Mouse (Mus musculus) spleen, adult 2 months (tissue): ENCODE results near the gene Rora. TPM values are rescaled to one million over a fixed set of nuclear protein-coding genes. Genes with fewer than 3 reads are reported as not detected.

Experiments
- DNase-seq, 2 experiments: peaks; one replicate each; pipeline versions ENCODE4 v3.0.0 to v3.0.0-alpha.2; 2012 to 2021; ENCODE audit warnings: low spot score in 2 of 2, low read depth in 1 of 2
- H3K27ac ChIP-seq: fragments of 200-500 bp; 2 replicates; pipeline ENCODE4 v1.5.1; 2012; ENCODE audit warnings: low read length, inconsistent platforms; ENCODE audit not compliant: insufficient read depth
- H3K27me3 ChIP-seq: fragments of 200-500 bp; 2 replicates; pipeline ENCODE4 v1.6.1; 2012; ENCODE audit warnings: mild to moderate bottlenecking, moderate library complexity, low read length, inconsistent platforms; ENCODE audit not compliant: control insufficient read depth, insufficient read depth
- H3K36me3 ChIP-seq: fragments of 200-500 bp; 2 replicates; pipeline ENCODE4 v1.6.1; 2012; ENCODE audit warnings: mild to moderate bottlenecking, low read length, inconsistent platforms; ENCODE audit not compliant: control insufficient read depth, insufficient read depth
- H3K4me1 ChIP-seq: fragments of 200-500 bp; 2 replicates; pipeline ENCODE4 v1.6.1; 2011; ENCODE audit warnings: inconsistent platforms; ENCODE audit not compliant: control insufficient read depth, insufficient read depth, insufficient read length
- H3K4me3 ChIP-seq: fragments of 200-500 bp; 2 replicates; pipeline ENCODE4 v1.5.1; 2011; ENCODE audit warnings: mild to moderate bottlenecking, inconsistent platforms; ENCODE audit not compliant: insufficient read depth, insufficient read length; ENCODE audit errors: extremely low read depth
- CTCF ChIP-seq: fragments of 200-500 bp; IDR thresholded peaks from 2 replicates; pipeline ENCODE4 v1.5.1; 2011; ENCODE audit warnings: mild to moderate bottlenecking, inconsistent platforms; ENCODE audit not compliant: insufficient read depth, insufficient read length, insufficient replicate concordance; ENCODE audit errors: extremely low read depth
- POLR2A ChIP-seq: fragments of 200-500 bp; IDR thresholded peaks from 2 replicates; pipeline ENCODE4 v1.6.1; 2011; ENCODE audit warnings: low read depth, low read length, inconsistent platforms
- WGBS: fragments of 180-500 bp; shearing (Covaris S2); methylation state at CpG from one replicate; pipeline ENCODE4 v1.1.7; 2018; 5-methylcytosine and 5-hydroxymethylcytosine counted together
- polyA plus RNA-seq: library from polyadenylated mRNA; depleted of rRNA; stranded (reverse); fragments of >200 nt; gene quantifications from 2 replicates; pipeline ENCODE4 v1.2.3, GENCODE M21; 2012

Rora gene
- polyA plus RNA-seq, 1 experiment, result 1.7 TPM

DNA sequence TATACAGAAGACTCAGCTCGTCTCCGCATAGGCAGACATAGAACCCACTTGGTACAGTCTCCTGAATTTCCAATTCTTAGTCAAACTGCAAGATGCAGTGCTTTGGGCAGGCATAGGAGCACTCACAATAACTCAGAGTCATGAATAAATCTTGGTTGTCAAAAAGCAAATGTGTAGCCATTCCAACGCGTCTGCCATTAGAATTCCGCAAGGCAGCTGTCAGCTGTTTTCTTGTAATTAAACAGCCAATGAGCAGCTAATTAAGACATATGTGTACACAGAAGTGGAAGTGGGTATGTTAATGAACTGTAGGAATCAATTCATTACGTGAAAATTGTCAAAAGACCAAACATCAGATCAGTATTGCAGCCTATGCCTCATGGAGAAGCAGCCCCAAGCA, 700.6 kb downstream of the Rora start:
- no peak for DNase-seq
- Histone ChIP-seq H3K4me1 (no peaks in the 10 kb centered on the region), H3K4me3 (no peak overlapping the region), H3K27ac (no peak overlapping the region), H3K36me3 (no peaks in the 10 kb centered on the region), H3K27me3 (no peaks in the 10 kb centered on the region)
- TF ChIP-seq CTCF (no peak), POLR2A (no peak)
- WGBS, result 94% methylated on average over 6 of the region's 6 CpGs

DNA sequence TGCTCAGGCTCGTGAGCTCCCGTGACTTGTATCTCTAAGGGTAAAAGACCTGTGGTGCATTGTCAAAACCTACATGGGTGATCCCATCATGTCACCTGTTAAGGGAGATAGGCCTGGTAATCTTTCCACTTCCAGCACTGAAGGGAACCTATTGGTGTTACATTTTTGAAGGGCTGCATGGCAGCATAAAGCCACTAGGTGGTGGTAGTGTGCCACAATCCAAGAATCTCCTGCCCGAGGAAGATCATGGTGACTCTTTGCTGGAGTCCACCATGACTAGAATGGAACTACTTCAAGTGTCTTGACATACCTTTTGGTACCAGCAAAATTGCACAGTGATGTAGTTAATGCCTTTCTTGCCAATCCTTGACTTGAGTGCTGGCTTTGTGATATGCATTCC, 704.2 kb downstream of the Rora start:
- peak; percentile 75; the same call in 1 of the 2 replicates for TF ChIP-seq CTCF
- TF ChIP-seq POLR2A, result no peak
- DNase-seq, result peak in 1 of 2 experiments; percentile 33
- 48% methylated on average over 3 of the region's 3 CpGs for WGBS
- H3K36me3 ChIP-seq, result no peaks in the 10 kb centered on the region
- H3K27ac ChIP-seq, result no peak overlapping the region
- no peaks in the 10 kb centered on the region for H3K4me1 ChIP-seq
- no peak overlapping the region for H3K4me3 ChIP-seq
- H3K27me3 ChIP-seq, result no peaks in the 10 kb centered on the region

DNA sequence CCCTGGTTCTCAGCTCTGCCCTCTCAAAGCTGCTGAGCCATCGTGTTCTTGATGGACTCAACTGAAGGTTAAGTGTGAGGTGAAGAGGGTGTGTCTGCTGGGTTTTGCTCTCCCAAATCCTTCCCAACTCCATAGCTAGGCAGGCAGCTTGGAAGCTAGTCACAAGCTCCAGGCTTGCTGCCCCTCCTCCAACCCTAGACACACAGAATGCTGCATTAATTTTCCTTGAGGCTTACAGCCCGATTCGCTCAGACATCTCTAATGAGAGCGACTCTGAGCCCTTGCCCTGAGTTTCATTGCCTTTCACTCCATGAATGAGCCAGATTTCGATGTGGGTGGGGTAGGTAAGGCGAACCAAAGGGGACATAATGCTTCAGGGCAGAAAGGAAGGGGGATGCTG, 705.2 kb downstream of the Rora start:
- no peak for TF ChIP-seq CTCF
- TF ChIP-seq POLR2A, result no peak
- H3K4me1 ChIP-seq, result no peaks in the 10 kb centered on the region
- 90% methylated on average over 6 of the region's 6 CpGs for WGBS
- H3K4me3 ChIP-seq, result no peak overlapping the region
- DNase-seq, result no peak
- H3K27ac ChIP-seq, result no peak overlapping the region
- no peaks in the 10 kb centered on the region for H3K36me3 ChIP-seq
- no peaks in the 10 kb centered on the region for H3K27me3 ChIP-seq

DNA sequence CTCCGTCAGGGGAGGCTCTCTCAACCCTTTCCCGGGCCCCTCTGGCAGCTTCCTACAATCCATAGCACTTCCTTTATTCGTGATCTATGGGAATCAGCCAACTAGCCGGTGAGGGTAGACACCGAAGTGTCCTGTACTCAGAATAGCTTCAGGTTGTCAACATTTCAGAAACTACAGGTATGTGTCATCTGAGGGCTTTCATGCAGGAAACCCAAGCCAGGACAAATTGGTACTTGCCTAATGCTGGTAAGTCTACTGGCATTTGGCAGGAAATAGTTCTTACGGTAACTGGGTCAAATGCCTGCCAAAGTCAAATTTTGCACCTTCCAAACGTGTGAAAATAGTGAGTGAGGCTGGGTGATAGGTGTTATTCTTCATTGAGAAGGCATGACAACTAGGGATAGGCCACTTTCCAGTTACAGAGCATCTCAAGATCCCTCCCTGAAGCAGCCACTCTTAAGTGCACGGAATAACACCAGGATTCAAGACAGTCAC, 708.4 kb downstream of the Rora start:
- Histone ChIP-seq H3K27ac (no peak overlapping the region), H3K4me3 (no peak overlapping the region), H3K4me1 (no peaks in the 10 kb centered on the region), H3K27me3 (no peaks in the 10 kb centered on the region), H3K36me3 (no peaks in the 10 kb centered on the region)
- no peak for TF ChIP-seq POLR2A
- DNase-seq, result no peak
- WGBS, result 90% methylated on average over 8 of the region's 8 CpGs

DNA sequence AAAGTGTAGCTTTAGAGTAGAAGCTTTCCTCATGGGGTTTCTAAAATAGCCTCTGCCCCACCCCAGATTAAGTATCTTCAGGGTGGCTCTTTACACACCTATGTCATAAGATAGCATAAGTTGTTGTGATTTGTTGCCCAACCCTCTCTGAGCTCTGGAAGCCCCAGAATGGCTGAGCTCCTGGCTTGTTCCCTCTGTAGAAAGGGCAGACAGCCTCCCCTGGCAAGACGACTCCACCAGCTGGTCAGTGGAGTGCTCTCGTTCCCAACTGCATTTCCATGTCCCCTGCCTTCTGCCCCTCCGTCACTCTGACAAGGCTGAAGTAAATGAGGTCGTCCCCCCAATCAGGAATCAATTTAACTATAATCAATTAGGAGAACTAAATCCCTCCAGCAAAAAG, 709.2 kb downstream of the Rora start:
- Histone ChIP-seq H3K4me3 (no peak overlapping the region), H3K4me1 (no peaks in the 10 kb centered on the region), H3K36me3 (no peaks in the 10 kb centered on the region), H3K27me3 (no peaks in the 10 kb centered on the region), H3K27ac (no peak overlapping the region)
- TF ChIP-seq CTCF (no peak), POLR2A (no peak)
- 86% methylated on average over 4 of the region's 4 CpGs for WGBS
- DNase-seq, result no peak

DNA sequence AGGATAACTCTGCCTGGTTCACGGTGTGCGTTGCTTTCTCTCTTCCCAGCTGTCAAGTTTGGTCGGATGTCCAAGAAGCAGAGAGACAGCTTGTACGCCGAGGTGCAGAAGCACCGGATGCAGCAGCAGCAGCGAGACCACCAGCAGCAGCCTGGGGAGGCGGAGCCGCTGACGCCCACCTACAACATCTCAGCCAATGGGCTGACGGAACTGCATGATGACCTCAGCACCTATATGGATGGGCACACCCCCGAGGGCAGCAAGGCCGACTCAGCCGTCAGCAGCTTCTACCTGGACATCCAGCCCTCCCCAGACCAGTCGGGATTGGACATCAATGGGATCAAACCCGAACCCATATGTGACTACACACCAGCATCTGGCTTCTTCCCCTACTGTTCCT, 710.5 kb downstream of the Rora start:
- no peak overlapping the region for H3K27ac ChIP-seq
- H3K4me1 ChIP-seq, result no peaks in the 10 kb centered on the region
- WGBS, result 90% methylated on average over 16 of the region's 16 CpGs
- no peaks in the 10 kb centered on the region for H3K27me3 ChIP-seq
- H3K36me3 ChIP-seq, result no peaks in the 10 kb centered on the region
- H3K4me3 ChIP-seq, result no peak overlapping the region
- no peak for DNase-seq
- no peak for TF ChIP-seq CTCF
- TF ChIP-seq POLR2A, result no peak

DNA sequence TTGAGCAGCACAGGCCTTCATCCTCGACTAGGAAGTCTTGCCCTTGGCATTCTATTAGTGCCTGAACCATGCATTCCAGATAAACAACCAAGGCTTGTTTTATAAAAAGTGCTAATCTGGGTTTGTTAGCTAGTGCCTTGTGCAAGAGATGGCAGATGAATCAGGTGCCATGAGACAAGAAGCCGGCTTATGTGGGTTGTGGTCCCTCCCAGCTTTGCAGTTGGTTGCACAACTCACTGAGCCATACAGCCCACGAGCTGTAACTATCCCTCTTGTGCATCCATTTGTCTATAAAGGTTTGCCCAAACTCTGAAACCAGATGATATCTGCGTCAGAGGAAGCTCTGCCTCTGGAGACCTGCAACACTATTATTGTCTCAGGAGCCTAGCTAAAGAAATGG, 713.5 kb downstream of the Rora start:
- Histone ChIP-seq H3K27me3 (no peaks in the 10 kb centered on the region), H3K27ac (no peak overlapping the region), H3K4me3 (no peak overlapping the region), H3K4me1 (no peaks in the 10 kb centered on the region), H3K36me3 (no peaks in the 10 kb centered on the region)
- TF ChIP-seq POLR2A (no peak), CTCF (no peak)
- DNase-seq, result no peak
- 45% methylated on average over 4 of the region's 4 CpGs for WGBS

DNA sequence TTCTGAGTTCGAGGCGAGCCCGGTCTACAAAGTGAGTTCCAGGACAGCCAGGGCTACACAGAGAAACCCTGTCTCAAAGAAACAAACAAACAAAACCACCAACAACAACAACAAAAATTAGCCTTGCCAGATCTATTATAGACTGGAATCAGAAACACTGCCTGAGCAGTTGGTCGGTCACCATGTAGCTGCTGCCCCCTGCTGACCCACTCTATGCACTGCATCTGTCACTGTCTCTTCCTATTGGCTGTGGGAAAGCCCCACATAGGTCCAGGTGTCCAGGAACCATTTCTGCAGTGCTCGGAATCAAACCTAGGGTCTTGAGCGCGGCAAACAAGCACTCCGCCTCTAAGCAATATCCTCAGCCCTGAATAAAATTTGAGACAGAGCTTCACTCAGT, 714.5 kb downstream of the Rora start:
- H3K36me3 ChIP-seq, result no peaks in the 10 kb centered on the region
- DNase-seq, result peak in 1 of 2 experiments; percentile 60
- WGBS, result 66% methylated on average over 8 of the region's 8 CpGs
- H3K4me3 ChIP-seq, result no peak overlapping the region
- no peak overlapping the region for H3K27ac ChIP-seq
- H3K27me3 ChIP-seq, result no peaks in the 10 kb centered on the region
- TF ChIP-seq CTCF, result peak; percentile 80; the same call in 1 of the 2 replicates
- no peak for TF ChIP-seq POLR2A
- H3K4me1 ChIP-seq, result no peaks in the 10 kb centered on the region
